Mouse (Mus musculus) erythroblast, embryonic 14.5 days (primary cell): ENCODE results near the gene Kcnh7. TPM values are rescaled to one million over a fixed set of nuclear protein-coding genes. Genes with fewer than 3 reads are reported as not detected.
A peak's percentile ranks its signal among the peaks of the same experiment; 100 is the strongest.

Experiments
- H3K27me3 ChIP-seq: 2 replicates; pipeline ENCODE4 v1.6.1; 2012; ENCODE audit warnings: inconsistent platforms; ENCODE audit not compliant: control insufficient read depth
- H3K36me3 ChIP-seq: 2 replicates; pipeline ENCODE4 v1.6.1; 2012; ENCODE audit warnings: mild to moderate bottlenecking, inconsistent platforms; ENCODE audit not compliant: control insufficient read depth
- H3K4me1 ChIP-seq: 2 replicates; pipeline ENCODE4 v1.6.1; 2012; ENCODE audit warnings: inconsistent platforms; ENCODE audit not compliant: control insufficient read depth
- H3K4me3 ChIP-seq: replicated peaks from 2 replicates; pipeline ENCODE3; 2012; ENCODE audit warnings: moderate library complexity, mild to moderate bottlenecking, inconsistent platforms
- H3K9me3 ChIP-seq: 2 replicates; pipeline ENCODE4 v1.6.1; 2012; ENCODE audit warnings: low read length, inconsistent platforms, mixed read lengths; ENCODE audit not compliant: control insufficient read depth
- GATA1 ChIP-seq: IDR thresholded peaks from 2 replicates; pipeline ENCODE4 v1.6.1; 2012; ENCODE audit warnings: low read length, inconsistent platforms, mixed read lengths
- TAL1 ChIP-seq: IDR thresholded peaks from 3 replicates; pipeline ENCODE4 v1.6.1; 2012; ENCODE audit warnings: low read length, inconsistent platforms, mixed read lengths
- polyA plus RNA-seq: library from polyadenylated mRNA; stranded (reverse); fragments of >175 nt; gene quantifications from 2 replicates; pipeline ENCODE4 v1.2.3, GENCODE M21; 2012

Kcnh7 gene
- polyA plus RNA-seq, 1 experiment: not detected

- no peaks in the 10 kb centered on the region for H3K36me3 ChIP-seq
- no peaks in the 10 kb centered on the region for H3K9me3 ChIP-seq
- peaks cover 11% of the 10 kb centered on the region for H3K4me1 ChIP-seq
- peaks cover 9% of the 10 kb centered on the region for H3K27me3 ChIP-seq
- H3K4me3 ChIP-seq: peak overlapping the region; percentile 75
- TF ChIP-seq TAL1 (no peak), GATA1 (no peak)
Measured at GRCm38 (mm10) chr2:62664839-62665238, 519.2 kb downstream of the Kcnh7 start.

- peaks cover 11% of the 10 kb centered on the region for H3K4me1 ChIP-seq
Measured at GRCm38 (mm10) chr2:62664135-62664670, 519.9 kb downstream of the Kcnh7 start, which contains the start of gene Gca. Gene Gca, plus strand, starts transcription at chr2:62664285.

GRCm38 (mm10) chr2:62662560-62662959 is 521.5 kb downstream of the Kcnh7 start:
- no peak for TF ChIP-seq TAL1
- no peak for TF ChIP-seq GATA1
- Histone ChIP-seq H3K9me3 (no peaks in the 10 kb centered on the region), H3K27me3 (peaks cover 9% of the 10 kb centered on the region), H3K4me3 (no peak overlapping the region), H3K4me1 (peaks cover 11% of the 10 kb centered on the region), H3K36me3 (no peaks in the 10 kb centered on the region)

More at GRCm38 (mm10) chr2:62664135-62664670, 519.9 kb downstream of the Kcnh7 start, which contains the start of gene Gca:
- Histone ChIP-seq H3K4me3 (peak within 1 kb of the TSS; percentile 75), H3K9me3 (no peaks in the 10 kb centered on the region), H3K36me3 (no peaks in the 10 kb centered on the region), H3K27me3 (peaks cover 9% of the 10 kb centered on the region)
- TF ChIP-seq TAL1 (no peak), GATA1 (no peak)

- H3K4me1 ChIP-seq: peaks cover 11% of the 10 kb centered on the region
- H3K4me3 ChIP-seq: no peak overlapping the region
- H3K36me3 ChIP-seq: no peaks in the 10 kb centered on the region
- H3K27me3 ChIP-seq: peaks cover 9% of the 10 kb centered on the region
- no peaks in the 10 kb centered on the region for H3K9me3 ChIP-seq
- TF ChIP-seq GATA1 (no peak), TAL1 (no peak)
Measured at GRCm38 (mm10) chr2:62660565-62660964, 523.5 kb downstream of the Kcnh7 start.

GRCm38 (mm10) chr2:62656072-62656471 is 528.0 kb downstream of the Kcnh7 start:
- H3K4me1 ChIP-seq: no peaks in the 10 kb centered on the region
- H3K9me3 ChIP-seq: no peaks in the 10 kb centered on the region
- H3K27me3 ChIP-seq: no peaks in the 10 kb centered on the region; the same call in 1 of the 2 replicates
- TF ChIP-seq GATA1 (no peak), TAL1 (no peak)
- no peaks in the 10 kb centered on the region for H3K36me3 ChIP-seq
- no peak overlapping the region for H3K4me3 ChIP-seq

GRCm38 (mm10) chr2:62654519-62655338 is 529.4 kb downstream of the Kcnh7 start:
- no peaks in the 10 kb centered on the region for H3K36me3 ChIP-seq
- TF ChIP-seq GATA1: no peak
- no peak for TF ChIP-seq TAL1
- no peaks in the 10 kb centered on the region for H3K9me3 ChIP-seq
- H3K27me3 ChIP-seq: no peaks in the 10 kb centered on the region; the same call in 1 of the 2 replicates
- H3K4me1 ChIP-seq: no peaks in the 10 kb centered on the region
- no peak overlapping the region for H3K4me3 ChIP-seq

- no peak for TF ChIP-seq TAL1
Measured at GRCm38 (mm10) chr2:62652466-62652865, 531.6 kb downstream of the Kcnh7 start.

GRCm38 (mm10) chr2:62651890-62652289 is 532.2 kb downstream of the Kcnh7 start:
- H3K4me3 ChIP-seq: no peak overlapping the region
- H3K36me3 ChIP-seq: no peaks in the 10 kb centered on the region
- H3K27me3 ChIP-seq: no peaks in the 10 kb centered on the region; the same call in 1 of the 2 replicates
- TF ChIP-seq GATA1 (no peak), TAL1 (no peak)
- no peaks in the 10 kb centered on the region for H3K9me3 ChIP-seq
- H3K4me1 ChIP-seq: no peaks in the 10 kb centered on the region

More at GRCm38 (mm10) chr2:62652466-62652865, 531.6 kb downstream of the Kcnh7 start:
- no peaks in the 10 kb centered on the region for H3K4me1 ChIP-seq
- no peaks in the 10 kb centered on the region for H3K9me3 ChIP-seq
- no peaks in the 10 kb centered on the region; the same call in 1 of the 2 replicates for H3K27me3 ChIP-seq
- no peaks in the 10 kb centered on the region for H3K36me3 ChIP-seq
- no peak overlapping the region for H3K4me3 ChIP-seq

GRCm38 (mm10) chr2:62646671-62647289 is 537.3 kb downstream of the Kcnh7 start:
- Histone ChIP-seq H3K27me3 (no peaks in the 10 kb centered on the region), H3K36me3 (no peaks in the 10 kb centered on the region), H3K9me3 (no peaks in the 10 kb centered on the region), H3K4me1 (peaks cover 25% of the 10 kb centered on the region), H3K4me3 (peak overlapping the region; percentile 75)
- TF ChIP-seq TAL1: no peak
- TF ChIP-seq GATA1: no peak
